Mouse (Mus musculus): ENCODE measurements around the gene Mcoln2. TPM values are rescaled to one million over a fixed set of nuclear protein-coding genes. Genes with fewer than 3 reads are reported as not detected.
"Not testable (repeated sequence)": the region's sequence is repeated elsewhere in the genome, so short reads cannot be mapped to it uniquely, and the experiment has no call there.

Mcoln2 gene
- total RNA-seq, 1 experiment, result 0.40 TPM

GRCm38 (mm10) chr3:146205305-146205704 lies 55.7 kb downstream of the Mcoln2 start:
- in situ Hi-C loops (cut with MboI; ENCODE audit: low sequenced_read_pairs in 2 of 2, unreplicated experiment in 2 of 2), result no loop called here
- no peak overlapping the region for H3K27ac ChIP-seq (ENCODE audit: insufficient read depth, low read depth, low read length, poor library complexity, severe bottlenecking)

GRCm38 (mm10) chr3:146206635-146207034 lies 57.0 kb downstream of the Mcoln2 start:
- no peak overlapping the region for H3K9ac ChIP-seq (ENCODE audit: insufficient read depth, low read depth, low read length, poor library complexity, severe bottlenecking)
- no peaks in the 10 kb centered on the region for H3K9me3 ChIP-seq (ENCODE audit: control insufficient read depth, insufficient read depth, low read depth, low read length)
- in situ Hi-C loops (cut with MboI; ENCODE audit: low sequenced_read_pairs in 2 of 2, unreplicated experiment in 2 of 2), result no loop called here
- H3K4me1 ChIP-seq (ENCODE audit: control insufficient read depth in 2 of 2, insufficient read depth in 2 of 2, low read length in 2 of 2, poor library complexity in 1 of 2), result no peaks in the 10 kb centered on the region
- no peak overlapping the region for H3K4me3 ChIP-seq (ENCODE audit: insufficient read depth in 1 of 2, low read depth in 1 of 2, low read length in 2 of 2, poor library complexity in 1 of 2, severe bottlenecking in 1 of 2)
- no peak for DNase-seq (ENCODE audit: low read depth, low spot score)
- no peaks in the 10 kb centered on the region for H3K36me3 ChIP-seq (ENCODE audit: control insufficient read depth, insufficient read depth, low read length, poor library complexity, severe bottlenecking)
- no peak overlapping the region for H3K27ac ChIP-seq (ENCODE audit: insufficient read depth, low read depth, low read length, poor library complexity, severe bottlenecking)
- TF ChIP-seq ZNF384 (IDR thresholded peaks at IDR 0.05; ENCODE audit: low read depth, low read length) (no peak), CHD2 (IDR thresholded peaks at IDR 0.05; ENCODE audit: low read depth, low read length) (no peak), HCFC1 (IDR thresholded peaks at IDR 0.05; ENCODE audit: borderline replicate concordance, insufficient read depth, low read length) (no peak), MAFK (IDR thresholded peaks at IDR 0.05; ENCODE audit: insufficient read depth, low read depth, low read length) (no peak), ZC3H11A (IDR thresholded peaks at IDR 0.05; ENCODE audit: borderline replicate concordance, low read depth, low read length) (no peak)

More at GRCm38 (mm10) chr3:146205305-146205704, 55.7 kb downstream of the Mcoln2 start:
- Histone ChIP-seq H3K4me1 (ENCODE audit: control insufficient read depth in 2 of 2, insufficient read depth in 2 of 2, low read length in 2 of 2, poor library complexity in 1 of 2) (no peaks in the 10 kb centered on the region), H3K9ac (ENCODE audit: insufficient read depth, low read depth, low read length, poor library complexity, severe bottlenecking) (no peak overlapping the region), H3K4me3 (ENCODE audit: insufficient read depth in 1 of 2, low read depth in 1 of 2, low read length in 2 of 2, poor library complexity in 1 of 2, severe bottlenecking in 1 of 2) (no peak overlapping the region), H3K9me3 (ENCODE audit: control insufficient read depth, insufficient read depth, low read depth, low read length) (no peaks in the 10 kb centered on the region), H3K36me3 (ENCODE audit: control insufficient read depth, insufficient read depth, low read length, poor library complexity, severe bottlenecking) (no peaks in the 10 kb centered on the region)
- DNase-seq (ENCODE audit: low read depth, low spot score), result no peak
- TF ChIP-seq ZC3H11A (IDR thresholded peaks at IDR 0.05; ENCODE audit: borderline replicate concordance, low read depth, low read length) (no peak), ZNF384 (IDR thresholded peaks at IDR 0.05; ENCODE audit: low read depth, low read length) (no peak), CHD2 (IDR thresholded peaks at IDR 0.05; ENCODE audit: low read depth, low read length) (no peak), HCFC1 (IDR thresholded peaks at IDR 0.05; ENCODE audit: borderline replicate concordance, insufficient read depth, low read length) (no peak), MAFK (IDR thresholded peaks at IDR 0.05; ENCODE audit: insufficient read depth, low read depth, low read length) (no peak)

- H3K9me3 ChIP-seq (ENCODE audit: control insufficient read depth, insufficient read depth, low read depth, low read length), result no peaks in the 10 kb centered on the region
- no peak overlapping the region for H3K27ac ChIP-seq (ENCODE audit: insufficient read depth, low read depth, low read length, poor library complexity, severe bottlenecking)
- no peaks in the 10 kb centered on the region for H3K4me1 ChIP-seq (ENCODE audit: control insufficient read depth in 2 of 2, insufficient read depth in 2 of 2, low read length in 2 of 2, poor library complexity in 1 of 2)
- no peaks in the 10 kb centered on the region for H3K36me3 ChIP-seq (ENCODE audit: control insufficient read depth, insufficient read depth, low read length, poor library complexity, severe bottlenecking)
- H3K9ac ChIP-seq (ENCODE audit: insufficient read depth, low read depth, low read length, poor library complexity, severe bottlenecking), result no peak overlapping the region
- TF ChIP-seq ZNF384 (IDR thresholded peaks at IDR 0.05; ENCODE audit: low read depth, low read length) (no peak), MAFK (IDR thresholded peaks at IDR 0.05; ENCODE audit: insufficient read depth, low read depth, low read length) (no peak), HCFC1 (IDR thresholded peaks at IDR 0.05; ENCODE audit: borderline replicate concordance, insufficient read depth, low read length) (no peak), ZC3H11A (IDR thresholded peaks at IDR 0.05; ENCODE audit: borderline replicate concordance, low read depth, low read length) (no peak), CHD2 (IDR thresholded peaks at IDR 0.05; ENCODE audit: low read depth, low read length) (no peak)
- DNase-seq (ENCODE audit: low read depth, low spot score), result no peak
- no peak overlapping the region for H3K4me3 ChIP-seq (ENCODE audit: insufficient read depth in 1 of 2, low read depth in 1 of 2, low read length in 2 of 2, poor library complexity in 1 of 2, severe bottlenecking in 1 of 2)
- in situ Hi-C loops (cut with MboI; ENCODE audit: low sequenced_read_pairs in 2 of 2, unreplicated experiment in 2 of 2), result no loop called here
Measured at GRCm38 (mm10) chr3:146207440-146207839, 57.8 kb downstream of the Mcoln2 start.

DNA sequence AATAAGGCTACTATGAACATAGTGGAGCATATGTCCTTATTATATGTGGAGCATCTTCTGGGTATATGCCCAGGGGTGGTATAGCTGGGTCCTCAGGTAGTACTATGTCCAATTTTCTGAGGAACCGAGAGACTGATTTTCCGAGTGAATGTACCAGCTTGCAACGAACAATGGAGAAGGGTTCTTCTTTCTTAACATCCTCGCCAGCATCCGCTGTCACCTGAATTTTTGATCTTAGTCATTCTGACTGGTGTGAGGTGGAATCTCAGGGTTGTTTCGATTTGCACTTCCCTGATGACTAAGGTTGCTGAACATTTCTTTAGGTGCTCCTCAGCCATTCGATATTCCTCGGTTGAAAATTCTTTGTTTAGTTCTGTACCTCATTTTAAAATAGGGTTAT lies 60.1 kb downstream of the Mcoln2 start:
- H3K36me3 ChIP-seq (ENCODE audit: control insufficient read depth, insufficient read depth, low read length, poor library complexity, severe bottlenecking); DNase-seq (ENCODE audit: low read depth, low spot score); H3K27ac ChIP-seq (ENCODE audit: insufficient read depth, low read depth, low read length, poor library complexity, severe bottlenecking); H3K4me3 ChIP-seq (ENCODE audit: insufficient read depth in 1 of 2, low read depth in 1 of 2, low read length in 2 of 2, poor library complexity in 1 of 2, severe bottlenecking in 1 of 2); H3K9ac ChIP-seq (ENCODE audit: insufficient read depth, low read depth, low read length, poor library complexity, severe bottlenecking); H3K9me3 ChIP-seq (ENCODE audit: control insufficient read depth, insufficient read depth, low read depth, low read length); in situ Hi-C loops (cut with MboI; ENCODE audit: low sequenced_read_pairs in 2 of 2, unreplicated experiment in 2 of 2); H3K4me1 ChIP-seq (ENCODE audit: control insufficient read depth in 2 of 2, insufficient read depth in 2 of 2, low read length in 2 of 2, poor library complexity in 1 of 2): not testable (repeated sequence)

- Histone ChIP-seq H3K9ac (ENCODE audit: insufficient read depth, low read depth, low read length, poor library complexity, severe bottlenecking) (no peak overlapping the region), H3K36me3 (ENCODE audit: control insufficient read depth, insufficient read depth, low read length, poor library complexity, severe bottlenecking) (no peaks in the 10 kb centered on the region), H3K9me3 (ENCODE audit: control insufficient read depth, insufficient read depth, low read depth, low read length) (no peaks in the 10 kb centered on the region), H3K27ac (ENCODE audit: insufficient read depth, low read depth, low read length, poor library complexity, severe bottlenecking) (no peak overlapping the region), H3K4me3 (ENCODE audit: insufficient read depth in 1 of 2, low read depth in 1 of 2, low read length in 2 of 2, poor library complexity in 1 of 2, severe bottlenecking in 1 of 2) (no peak overlapping the region), H3K4me1 (ENCODE audit: control insufficient read depth in 2 of 2, insufficient read depth in 2 of 2, low read length in 2 of 2, poor library complexity in 1 of 2) (no peaks in the 10 kb centered on the region)
- in situ Hi-C loops (cut with MboI; ENCODE audit: low sequenced_read_pairs in 2 of 2, unreplicated experiment in 2 of 2), result no loop called here
- DNase-seq (ENCODE audit: low read depth, low spot score), result no peak
- no peak for TF ChIP-seq ZC3H11A (IDR thresholded peaks at IDR 0.05; ENCODE audit: borderline replicate concordance, low read depth, low read length)
- TF ChIP-seq ZNF384 (IDR thresholded peaks at IDR 0.05; ENCODE audit: low read depth, low read length), result no peak
- no peak for TF ChIP-seq MAFK (IDR thresholded peaks at IDR 0.05; ENCODE audit: insufficient read depth, low read depth, low read length)
- TF ChIP-seq CHD2 (IDR thresholded peaks at IDR 0.05; ENCODE audit: low read depth, low read length), result no peak
- TF ChIP-seq HCFC1 (IDR thresholded peaks at IDR 0.05; ENCODE audit: borderline replicate concordance, insufficient read depth, low read length), result no peak
Measured at GRCm38 (mm10) chr3:146211141-146211747, 61.6 kb downstream of the Mcoln2 start.
